Mouse (Mus musculus): ENCODE data around the gene Edf1. TPM values are rescaled to one million over a fixed set of nuclear protein-coding genes. Genes with fewer than 3 reads are reported as not detected.

The Edf1 gene
- polyA plus RNA-seq, 1 experiment from 2014 or later, result 285 TPM

DNA sequence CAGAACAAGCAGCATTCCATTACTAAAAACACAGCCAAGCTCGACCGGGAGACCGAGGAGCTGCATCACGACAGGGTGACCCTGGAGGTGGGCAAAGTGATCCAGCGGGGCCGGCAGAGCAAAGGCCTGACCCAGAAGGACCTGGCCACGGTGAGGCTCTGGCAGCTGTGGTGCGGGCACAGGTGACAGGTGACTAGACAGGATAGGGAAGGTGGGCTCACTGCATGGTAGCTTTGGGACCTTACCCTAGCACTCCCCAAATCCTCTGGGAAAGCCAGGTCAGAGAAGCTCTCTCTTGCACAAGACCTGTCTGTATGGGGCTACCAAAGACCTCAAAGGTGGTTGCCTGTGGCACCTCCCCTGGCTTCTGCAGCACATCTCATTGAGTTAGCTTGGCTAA lies 2.9 kb downstream of the Edf1 start:
- in situ Hi-C loops (cut with MboI; ENCODE audit: low pct_unique_long_range_greater_than_20kb), result no loop called here
- POLR2A ChIA-PET, result no interaction called here
- no peak for DNase-seq (ENCODE audit: low read depth, low spot score)
- H3K27me3 ChIP-seq, result no peaks in the 10 kb centered on the region
- no peak for ATAC-seq
- CTCF ChIA-PET, result interaction anchor here (1.3 kb wide), 1 partner anchor 51 kb away, joined by 4 read pairs; no protein-coding TSS in a partner anchor
- TF ChIP-seq CTCF (IDR thresholded peaks at IDR 0.05), result no peak

DNA sequence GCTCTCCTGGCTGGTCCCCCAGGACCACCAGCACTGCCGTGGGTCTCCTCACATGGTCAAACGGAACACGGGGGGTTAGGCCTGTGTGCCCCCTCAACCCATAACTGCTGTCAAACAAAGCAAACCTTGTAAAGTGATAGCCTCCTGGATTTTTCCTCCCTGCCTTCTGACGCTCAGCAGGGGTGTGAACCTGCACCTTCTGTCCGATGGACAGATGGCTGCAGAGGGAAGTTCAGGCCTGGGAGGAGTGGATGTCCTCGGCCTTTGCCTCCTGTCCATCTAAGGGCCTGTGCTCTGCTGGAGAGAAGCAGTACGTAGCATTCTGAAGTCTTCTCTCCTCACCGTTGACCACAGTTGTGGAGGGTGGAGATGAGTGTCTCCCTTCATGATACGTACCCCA lies 4.3 kb downstream of the Edf1 start:
- DNase-seq (ENCODE audit: low read depth, low spot score), result no peak
- no peak for ATAC-seq
- ChIA-PET CTCF (interaction anchor here (0.8 kb wide), 1 partner anchor 19 kb away, joined by 3 read pairs; no protein-coding TSS in a partner anchor), POLR2A (no interaction called here)
- in situ Hi-C loops (cut with MboI; ENCODE audit: low pct_unique_long_range_greater_than_20kb), result no loop called here
- no peaks in the 10 kb centered on the region for H3K27me3 ChIP-seq
- no peak for TF ChIP-seq CTCF (IDR thresholded peaks at IDR 0.05)

DNA sequence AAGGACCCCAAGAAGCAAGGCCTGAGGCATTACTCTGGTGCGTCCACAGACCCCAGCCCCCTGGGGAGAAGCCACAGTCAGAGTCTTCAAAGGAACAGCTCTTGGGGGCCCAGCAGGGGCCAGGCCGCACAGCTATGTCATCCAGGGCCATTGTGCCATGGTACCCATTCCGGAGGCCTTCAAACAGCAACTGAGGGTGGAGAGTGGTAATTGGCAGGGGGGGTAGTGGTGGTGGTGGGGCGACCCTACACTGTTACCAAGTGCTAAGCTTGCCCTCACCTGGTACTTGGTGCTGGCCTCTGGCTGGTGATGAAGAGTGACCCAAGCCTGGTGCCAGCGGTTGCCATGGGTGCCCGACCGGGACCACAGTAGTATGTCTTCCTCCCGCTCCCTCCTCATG lies 8.1 kb downstream of the Edf1 start:
- no peaks in the 10 kb centered on the region for H3K27me3 ChIP-seq
- DNase-seq (ENCODE audit: low read depth, low spot score) (no peak), ATAC-seq (no peak)
- in situ Hi-C loops (cut with MboI; ENCODE audit: low pct_unique_long_range_greater_than_20kb), result no loop called here
- TF ChIP-seq CTCF (IDR thresholded peaks at IDR 0.05), result no peak
- CTCF ChIA-PET, result interaction anchor here (1.3 to 2.0 kb wide), 2 partner anchors 26 to 59 kb away, joined by 3 to 4 read pairs; no protein-coding TSS in a partner anchor
- POLR2A ChIA-PET, result interaction anchor here (1.3 to 2.4 kb wide), 2 partner anchors 8 to 9 kb away, joined by 3 to 10 read pairs; partner anchors contain the start of genes Edf1, Mamdc4 and Phpt1

DNA sequence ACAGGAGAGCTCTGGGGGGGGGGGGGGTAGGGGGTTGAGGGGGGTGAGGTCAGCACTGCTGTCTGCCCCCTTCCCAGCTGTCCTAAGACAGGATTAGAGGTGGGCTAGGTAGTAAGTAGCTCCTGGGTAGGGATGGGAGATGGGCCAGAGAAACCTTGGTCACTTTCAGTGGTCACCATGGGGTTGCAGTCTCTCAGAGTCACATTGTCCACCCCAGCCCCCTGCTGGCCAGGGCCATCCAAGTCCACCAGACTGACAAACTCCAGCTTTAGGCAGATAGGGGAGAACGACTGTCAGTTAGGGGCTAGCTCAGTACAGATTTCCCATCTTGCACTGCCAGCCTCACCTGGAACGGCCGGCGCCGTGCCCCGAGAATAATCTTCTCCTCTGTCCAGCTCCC lies 8.9 kb downstream of the Edf1 start:
- DNase-seq (ENCODE audit: low read depth, low spot score) (no peak), ATAC-seq (no peak)
- H3K27me3 ChIP-seq, result no peaks in the 10 kb centered on the region
- ChIA-PET POLR2A (interaction anchor here (2.4 kb wide), 1 partner anchor 9 kb away, joined by 10 read pairs; the partner anchor contains the start of gene Edf1), CTCF (interaction anchor here (1.3 to 3.1 kb wide), 3 partner anchors 15 to 59 kb away, joined by 3 to 10 read pairs (median 4); partner anchors contain the start of gene Ajm1)
- in situ Hi-C loops (cut with MboI; ENCODE audit: low pct_unique_long_range_greater_than_20kb), result no loop called here
- TF ChIP-seq CTCF (IDR thresholded peaks at IDR 0.05), result no peak

DNA sequence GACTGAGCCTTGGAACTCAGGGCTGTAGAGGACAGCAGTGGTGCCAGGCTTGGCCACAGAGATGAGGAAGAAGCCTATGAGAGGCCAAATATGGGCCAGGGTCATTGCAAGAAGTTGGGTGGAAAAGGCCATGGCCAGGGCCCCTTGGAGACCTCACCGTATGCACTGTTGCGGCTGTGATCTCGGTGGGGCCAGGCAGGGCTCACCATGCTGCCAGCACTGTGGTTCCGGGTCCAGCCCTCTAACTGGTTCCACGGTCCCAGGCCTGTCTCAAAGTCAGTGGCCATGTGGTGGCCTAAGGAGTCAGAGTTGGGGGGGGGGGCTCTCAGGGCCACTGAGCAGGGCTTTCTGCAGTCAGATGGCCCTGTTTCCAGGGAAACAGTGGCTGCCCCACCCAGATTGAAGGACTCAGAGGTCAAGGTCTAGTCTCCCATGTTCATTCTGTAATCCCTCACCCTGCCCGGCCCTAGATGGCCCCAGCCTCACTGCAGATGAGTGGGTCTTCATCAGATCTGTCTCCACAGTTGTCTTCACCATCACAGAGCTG lies 10.9 kb downstream of the Edf1 start:
- CTCF ChIA-PET, result interaction anchor here (3.1 kb wide), 1 partner anchor 13 kb away, joined by 10 read pairs; the partner anchor contains the start of gene Ajm1
- in situ Hi-C loops (cut with MboI; ENCODE audit: low pct_unique_long_range_greater_than_20kb), result no loop called here
- no peaks in the 10 kb centered on the region for H3K27me3 ChIP-seq
- no peak for TF ChIP-seq CTCF (IDR thresholded peaks at IDR 0.05)
- POLR2A ChIA-PET, result no interaction called here
- no peak for DNase-seq (ENCODE audit: low read depth, low spot score)
- ATAC-seq, result no peak

DNA sequence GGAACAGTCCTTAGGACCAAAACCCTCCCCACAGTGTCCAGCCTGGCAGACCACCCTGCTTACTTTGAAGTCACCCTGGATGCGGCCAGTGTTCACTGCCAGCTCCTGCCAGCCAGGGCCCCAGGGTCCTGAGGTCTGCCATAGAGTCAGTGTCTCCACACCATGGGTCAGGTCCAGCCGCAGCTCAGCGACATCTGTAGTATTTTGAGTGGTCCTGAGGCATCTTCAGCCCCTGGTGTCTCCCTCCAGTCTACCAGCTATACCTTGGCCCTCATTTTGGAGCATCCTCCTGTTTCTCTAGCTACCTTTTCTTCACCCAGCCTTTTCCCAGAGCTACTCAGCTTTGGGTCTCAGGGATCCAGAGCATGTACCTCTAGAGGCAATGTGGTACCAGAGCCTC lies 11.7 kb downstream of the Edf1 start:
- ChIA-PET POLR2A (no interaction called here), CTCF (interaction anchor here (3.1 kb wide), 1 partner anchor 12 kb away, joined by 10 read pairs; the partner anchor contains the start of gene Ajm1)
- TF ChIP-seq CTCF (IDR thresholded peaks at IDR 0.05), result no peak
- in situ Hi-C loops (cut with MboI; ENCODE audit: low pct_unique_long_range_greater_than_20kb), result no loop called here
- DNase-seq (ENCODE audit: low read depth, low spot score) (no peak), ATAC-seq (no peak)
- no peaks in the 10 kb centered on the region for H3K27me3 ChIP-seq

DNA sequence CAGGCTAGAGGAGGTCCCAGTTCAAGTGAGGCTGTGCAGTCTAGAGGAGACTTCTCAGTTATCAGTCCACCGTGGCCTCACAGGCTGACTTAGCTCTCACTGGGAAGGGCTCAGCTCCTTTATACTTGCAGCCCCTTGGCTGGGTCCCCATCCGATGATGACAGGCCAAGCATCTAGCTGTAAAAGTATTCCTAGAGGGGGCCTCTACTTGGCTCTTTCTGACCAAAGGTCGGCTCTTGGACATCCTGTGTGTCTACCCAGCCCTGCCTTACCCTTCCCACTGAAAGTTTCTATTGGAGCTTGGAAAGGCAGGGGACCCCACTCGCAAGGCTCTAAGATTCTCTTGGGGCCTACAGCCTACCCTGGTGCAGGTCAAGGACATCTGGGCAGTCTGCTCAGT lies 13.6 kb downstream of the Edf1 start:
- CTCF ChIA-PET, result interaction anchor here (1.3 to 2.5 kb wide), 2 partner anchors 11 to 57 kb away, joined by 3 to 8 read pairs; partner anchors contain the start of gene Ajm1
- ATAC-seq (no peak), DNase-seq (ENCODE audit: low read depth, low spot score) (no peak)
- in situ Hi-C loops (cut with MboI; ENCODE audit: low pct_unique_long_range_greater_than_20kb), result no loop called here
- no peak for TF ChIP-seq CTCF (IDR thresholded peaks at IDR 0.05)
- H3K27me3 ChIP-seq, result no peaks in the 10 kb centered on the region
- POLR2A ChIA-PET, result interaction anchor here (1.1 kb wide), 1 partner anchor 8 kb away, joined by 4 read pairs; no protein-coding TSS in a partner anchor

DNA sequence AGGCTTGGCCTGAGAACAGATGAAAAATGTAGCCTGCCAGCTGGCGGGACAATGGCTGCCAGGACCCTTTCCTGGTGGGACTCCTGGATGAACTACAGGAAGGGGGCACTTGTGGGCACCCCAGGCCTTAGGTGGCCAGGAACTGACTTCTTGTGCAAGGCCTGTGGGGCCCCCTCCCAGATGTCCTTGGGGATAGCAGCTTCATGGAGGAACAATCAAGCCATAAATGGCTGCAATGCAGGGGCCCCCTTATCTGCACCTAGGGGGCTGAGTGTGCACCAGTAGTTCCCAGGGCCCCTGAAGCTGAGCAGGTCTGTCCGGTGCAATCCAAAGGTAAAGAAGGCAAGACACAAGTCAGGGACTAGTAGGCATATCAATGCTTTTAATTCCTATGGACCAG lies 15.4 kb downstream of the Edf1 start:
- in situ Hi-C loops (cut with MboI; ENCODE audit: low pct_unique_long_range_greater_than_20kb), result no loop called here
- DNase-seq (ENCODE audit: low read depth, low spot score) (no peak), ATAC-seq (no peak)
- ChIA-PET CTCF (interaction anchor here (1.9 to 2.5 kb wide), 4 partner anchors 9 to 75 kb away, joined by 4 to 8 read pairs (median 5); partner anchors contain the start of gene Ajm1), POLR2A (interaction anchor here (0.7 kb wide), 1 partner anchor 15 kb away, joined by 3 read pairs; the partner anchor contains the start of gene Edf1)
- no peak for TF ChIP-seq CTCF (IDR thresholded peaks at IDR 0.05)
- no peaks in the 10 kb centered on the region for H3K27me3 ChIP-seq

DNA sequence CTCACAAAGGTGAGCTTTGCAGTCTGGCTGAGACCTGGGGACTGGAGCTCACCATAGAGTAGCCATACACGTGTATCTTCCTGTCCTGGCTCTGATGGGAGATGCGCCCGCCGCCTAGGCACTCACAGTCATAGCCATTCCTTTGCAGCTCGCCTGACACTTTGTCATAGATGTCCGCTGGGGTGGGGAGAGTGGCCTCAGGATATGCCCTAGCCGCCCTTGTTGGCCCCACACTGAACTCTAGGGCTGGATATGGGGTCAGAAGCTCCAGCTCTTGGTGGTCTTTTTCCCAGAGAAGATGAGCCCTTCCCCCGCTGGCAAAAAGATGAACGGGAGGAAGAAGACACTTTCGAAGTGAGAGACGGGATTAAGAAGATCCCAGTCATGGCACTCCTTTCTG lies 16.5 kb downstream of the Edf1 start:
- in situ Hi-C loops (cut with MboI; ENCODE audit: low pct_unique_long_range_greater_than_20kb), result no loop called here
- no peak for TF ChIP-seq CTCF (IDR thresholded peaks at IDR 0.05)
- H3K27me3 ChIP-seq, result no peaks in the 10 kb centered on the region
- ATAC-seq (no peak), DNase-seq (ENCODE audit: low read depth, low spot score) (no peak)
- ChIA-PET POLR2A (interaction anchor here (0.9 to 1.2 kb wide), 2 partner anchors 8 to 16 kb away, joined by 3 read pairs; no protein-coding TSS in a partner anchor), CTCF (interaction anchor here (1.9 to 2.0 kb wide), 3 partner anchors 11 to 77 kb away, joined by 4 to 6 read pairs (median 4); no protein-coding TSS in a partner anchor)

DNA sequence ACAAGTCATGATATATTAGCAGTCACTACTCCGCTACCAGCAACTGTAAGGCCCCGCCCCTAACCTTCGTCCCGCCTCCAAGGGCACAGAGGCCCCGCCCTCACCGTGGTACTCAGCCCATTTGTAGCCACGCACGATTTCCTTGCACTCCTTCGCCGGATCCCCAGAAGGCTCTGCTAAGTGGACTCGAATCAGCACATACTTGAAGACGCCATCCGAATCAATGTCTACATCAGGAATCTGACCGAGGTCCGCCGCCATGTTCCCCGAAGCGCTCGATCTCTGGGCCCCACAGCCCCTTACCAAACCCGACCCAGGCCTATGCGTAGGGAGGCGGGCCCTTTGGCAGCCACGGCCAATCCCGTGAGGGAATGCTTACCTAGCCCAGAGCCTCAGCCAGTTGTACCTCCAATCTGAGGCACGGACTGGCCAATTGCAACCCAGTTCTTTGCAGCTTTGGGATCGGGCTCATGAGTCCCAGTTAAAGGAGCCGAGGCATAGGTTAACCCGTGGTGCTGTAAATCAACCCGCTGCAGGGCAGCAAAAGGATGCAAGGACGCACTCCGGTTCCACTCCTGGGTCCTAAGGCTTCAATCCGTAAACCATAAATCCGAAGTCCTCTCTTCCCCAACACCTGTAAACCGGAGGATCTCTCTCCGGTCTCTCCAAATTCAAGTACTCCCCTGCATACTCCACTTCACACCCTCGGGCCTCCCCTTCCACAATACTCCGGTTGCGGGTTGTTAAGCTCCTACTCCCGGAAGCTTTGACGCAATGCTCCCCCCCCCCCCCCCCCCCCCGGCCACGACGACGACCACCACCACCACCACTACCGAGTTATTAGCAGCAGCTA lies 17.2 kb downstream of the Edf1 start, which contains the start of the genes Mamdc4 and Phpt1:
TSS of gene Mamdc4 (minus strand) at position 267 of the 853 bp plus-strand sequence.
TSS of gene Phpt1 (minus strand) at position 646 of the 853 bp plus-strand sequence.
- no peak for TF ChIP-seq CTCF (IDR thresholded peaks at IDR 0.05)
- peak; percentile 88 for ATAC-seq
- H3K27me3 ChIP-seq, result no peaks in the 10 kb centered on the region
- peak; percentile 94 for DNase-seq (ENCODE audit: low read depth, low spot score)
- ChIA-PET POLR2A (interaction anchor here (0.8 to 1.6 kb wide), 7 partner anchors 9 to 78 kb away, joined by 3 to 5 read pairs (median 3); no protein-coding TSS in a partner anchor), CTCF (interaction anchor here (1.0 to 2.0 kb wide), 4 partner anchors 12 to 77 kb away, joined by 3 to 6 read pairs (median 4); no protein-coding TSS in a partner anchor)
- in situ Hi-C loops (cut with MboI; ENCODE audit: low pct_unique_long_range_greater_than_20kb), result no loop called here

All from Patski (cell line).